Mouse (Mus musculus) heart, postnatal 10 days (tissue): ENCODE results near the gene Gemin7. TPM values are rescaled to one million over a fixed set of nuclear protein-coding genes. Genes with fewer than 3 reads are reported as not detected.
A peak's percentile ranks its signal among the peaks of the same experiment; 100 is the strongest.

Experiments
- DNase-seq, 2 experiments: peaks; one replicate each; pipeline ENCODE4 v3.0.0; 2021
- intact Hi-C: fragments of 180-260 bp; cut with DNase I; formaldehyde crosslinking; loops from one replicate; pipeline ENCODE4 v1.15.1; 2025
- total RNA-seq, 2 experiments: library from RNA; stranded (reverse); gene quantifications; 2 replicates each; pipeline ENCODE4 v1.2.3; 2021

The Gemin7 gene
- total RNA-seq, 2 experiments from 2014 or later: 54.5 to 58.0 TPM

GRCm38 (mm10) chr7:19552443-19552842 is 25.0 kb downstream of the Gemin7 start:
- intact Hi-C loops: no loop called here
- no peak for DNase-seq

DNA sequence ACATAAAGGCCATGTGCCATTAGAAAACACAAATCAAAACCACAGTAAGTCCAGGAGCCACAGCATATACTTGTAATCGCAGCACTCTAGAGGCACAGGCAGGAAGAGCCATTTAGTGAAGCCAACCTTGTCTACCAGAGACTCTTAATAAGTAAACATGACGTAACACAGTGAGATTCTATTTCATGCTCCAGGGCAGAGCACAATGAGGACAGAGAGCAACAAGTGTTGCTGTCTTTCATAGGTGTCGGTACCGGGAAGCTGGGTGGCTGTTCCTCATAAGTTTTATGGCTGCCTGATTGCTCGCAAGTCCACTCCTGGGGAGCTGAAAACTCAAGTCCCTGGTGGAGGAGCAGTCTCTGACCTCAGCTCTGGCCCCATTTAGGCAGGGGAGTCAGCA is 25.8 kb downstream of the Gemin7 start:
- DNase-seq: no peak
- intact Hi-C loops: no loop called here

GRCm38 (mm10) chr7:19549394-19549793 is 28.0 kb downstream of the Gemin7 start:
- intact Hi-C loops: no loop called here
- DNase-seq: no peak

- intact Hi-C loops: no loop called here
- DNase-seq: no peak
These were observed 29.9 kb downstream of the Gemin7 start for GRCm38 (mm10) chr7:19547344-19547969.

- DNase-seq: peak in 1 of 2 experiments; percentile 23
- intact Hi-C loops: no loop called here
These were observed 31.4 kb downstream of the Gemin7 start for GRCm38 (mm10) chr7:19546007-19546406.

- intact Hi-C loops: no loop called here
- DNase-seq: peak; percentile 32 to 50
These were observed 33.8 kb downstream of the Gemin7 start for GRCm38 (mm10) chr7:19543584-19543983.

DNA sequence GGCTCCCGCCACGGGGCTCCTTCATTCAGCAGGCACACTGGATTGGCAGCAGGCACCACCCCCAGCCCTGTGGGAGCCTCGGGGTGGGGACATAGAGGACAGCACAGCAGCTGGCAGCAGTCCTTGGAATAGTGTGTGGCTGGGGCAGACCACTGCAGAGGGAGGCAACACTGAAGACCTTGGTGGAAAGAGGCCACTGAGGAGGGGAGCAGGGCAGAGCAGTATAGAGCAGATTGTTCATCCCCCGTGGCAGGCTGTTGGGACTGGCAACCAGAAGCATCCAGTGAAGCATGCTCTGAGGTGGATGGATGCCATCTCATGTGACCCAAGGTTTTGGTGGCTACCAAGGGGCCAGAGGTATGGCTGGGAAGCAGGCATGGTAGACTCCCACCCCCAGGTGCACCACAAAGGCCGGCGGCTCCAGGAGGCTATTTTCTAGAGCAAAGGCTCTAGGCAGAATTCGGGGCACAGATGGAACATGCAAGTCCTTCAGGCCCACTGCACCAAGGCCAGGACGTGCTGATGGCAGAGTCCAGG is 35.2 kb downstream of the Gemin7 start:
- peak; percentile 40 to 51 for DNase-seq
- intact Hi-C loops: no loop called here

GRCm38 (mm10) chr7:19541681-19542154 is 35.7 kb downstream of the Gemin7 start:
- DNase-seq: no peak
- intact Hi-C loops: no loop called here

- no peak for DNase-seq
- intact Hi-C loops: no loop called here
These were observed 36.4 kb downstream of the Gemin7 start for GRCm38 (mm10) chr7:19540771-19541566.

DNA sequence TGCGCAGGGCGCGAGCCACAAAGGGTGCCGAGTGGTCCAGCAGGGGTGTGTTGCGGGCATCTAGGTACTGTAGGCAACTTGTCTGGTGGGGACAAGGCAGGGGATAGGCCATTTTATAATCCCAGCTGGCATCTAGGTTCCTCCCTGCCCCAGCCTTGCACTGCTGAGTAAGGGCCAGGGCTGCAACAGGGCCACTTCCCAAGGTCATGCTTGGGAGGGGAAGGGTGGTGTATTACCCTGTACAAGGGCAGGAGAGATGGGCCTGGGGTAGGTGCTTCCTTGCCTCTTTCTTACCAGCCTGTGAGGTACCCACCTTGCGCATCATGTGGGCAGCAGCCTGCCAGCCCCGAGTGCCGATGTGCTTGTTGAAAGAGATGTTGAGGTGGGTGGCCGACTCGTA is 42.7 kb downstream of the Gemin7 start:
- intact Hi-C loops: no loop called here
- DNase-seq: no peak

DNA sequence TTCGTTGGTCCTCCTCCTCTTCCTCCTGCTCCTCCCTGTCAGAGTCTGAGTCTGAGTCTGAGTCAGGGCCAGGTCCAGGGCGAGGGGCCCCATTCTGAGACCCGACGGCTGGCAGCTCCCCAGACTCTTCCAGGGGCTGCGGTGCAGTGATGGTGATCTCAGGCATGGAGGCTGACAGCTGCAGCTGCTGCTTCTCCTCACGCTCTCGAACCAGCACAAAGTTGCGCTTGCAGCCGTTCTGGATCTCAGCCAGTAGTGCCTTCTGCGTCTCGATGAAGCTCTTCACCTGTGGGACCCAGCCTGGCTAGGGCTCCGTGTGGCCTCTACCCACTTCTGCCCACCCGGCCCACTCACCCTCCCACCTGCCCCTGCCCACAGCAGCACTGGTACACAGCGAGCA is 45.2 kb downstream of the Gemin7 start:
- intact Hi-C loops: no loop called here
- no peak for DNase-seq

- intact Hi-C loops: no loop called here
- DNase-seq: no peak
These were observed 46.3 kb downstream of the Gemin7 start for GRCm38 (mm10) chr7:19531077-19531476.

DNA sequence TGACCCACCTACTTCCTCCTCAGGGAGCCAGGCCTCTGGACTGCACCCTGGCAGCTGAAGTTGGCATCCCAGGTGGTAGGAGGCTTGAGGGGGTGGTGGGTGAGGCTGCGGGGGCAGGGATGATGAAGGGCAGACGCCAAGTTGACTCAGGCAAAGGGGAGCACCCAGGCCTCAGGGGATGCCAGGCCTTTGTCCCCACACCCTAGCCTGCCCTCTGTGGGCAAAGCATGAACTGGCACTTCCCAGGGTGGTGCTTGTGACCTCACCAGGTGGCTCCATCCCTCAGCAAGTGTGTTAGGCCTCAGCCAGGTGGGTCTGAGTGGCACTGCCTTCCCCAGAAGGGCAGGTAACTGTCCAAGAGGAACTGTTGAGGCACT is 52.3 kb downstream of the Gemin7 start:
- intact Hi-C loops: no loop called here
- no peak for DNase-seq

DNA sequence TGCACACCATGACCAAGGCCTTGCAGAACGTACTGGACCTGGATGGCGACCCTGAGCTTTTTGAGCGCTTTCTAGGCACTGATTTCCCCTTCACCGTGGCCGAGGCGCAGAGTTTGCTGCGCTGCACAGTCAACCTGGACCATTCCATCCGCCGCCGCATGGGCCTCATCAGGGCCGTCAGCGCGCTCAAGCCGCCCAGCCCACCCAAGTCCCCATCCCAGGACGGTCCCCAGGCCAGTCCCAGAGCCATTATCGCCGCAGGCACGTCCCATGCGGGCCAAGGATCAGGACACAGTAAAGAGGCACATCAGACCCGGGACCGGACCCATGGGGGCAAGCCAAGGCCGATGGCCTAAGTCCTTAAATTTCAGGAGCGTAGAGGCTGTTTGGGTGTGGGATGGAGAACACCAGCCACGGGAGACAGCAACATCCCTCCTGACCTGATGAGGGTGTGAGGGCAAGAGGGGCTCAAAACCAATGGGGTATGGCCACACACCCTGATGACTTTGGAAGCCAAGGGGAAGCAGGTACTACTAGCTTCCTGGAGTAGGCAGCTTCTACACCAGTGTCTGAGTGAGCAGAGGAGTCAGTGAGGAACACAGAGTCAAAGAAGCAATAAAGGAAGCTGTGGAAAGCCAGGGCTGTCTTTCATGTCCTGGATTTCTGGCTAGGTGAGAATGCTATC is 52.8 kb downstream of the Gemin7 start:
- intact Hi-C loops: no loop called here
- no peak for DNase-seq

- intact Hi-C loops: no loop called here
- DNase-seq: peak; percentile 69 to 74
These were observed 53.5 kb downstream of the Gemin7 start for GRCm38 (mm10) chr7:19523757-19524419.

DNA sequence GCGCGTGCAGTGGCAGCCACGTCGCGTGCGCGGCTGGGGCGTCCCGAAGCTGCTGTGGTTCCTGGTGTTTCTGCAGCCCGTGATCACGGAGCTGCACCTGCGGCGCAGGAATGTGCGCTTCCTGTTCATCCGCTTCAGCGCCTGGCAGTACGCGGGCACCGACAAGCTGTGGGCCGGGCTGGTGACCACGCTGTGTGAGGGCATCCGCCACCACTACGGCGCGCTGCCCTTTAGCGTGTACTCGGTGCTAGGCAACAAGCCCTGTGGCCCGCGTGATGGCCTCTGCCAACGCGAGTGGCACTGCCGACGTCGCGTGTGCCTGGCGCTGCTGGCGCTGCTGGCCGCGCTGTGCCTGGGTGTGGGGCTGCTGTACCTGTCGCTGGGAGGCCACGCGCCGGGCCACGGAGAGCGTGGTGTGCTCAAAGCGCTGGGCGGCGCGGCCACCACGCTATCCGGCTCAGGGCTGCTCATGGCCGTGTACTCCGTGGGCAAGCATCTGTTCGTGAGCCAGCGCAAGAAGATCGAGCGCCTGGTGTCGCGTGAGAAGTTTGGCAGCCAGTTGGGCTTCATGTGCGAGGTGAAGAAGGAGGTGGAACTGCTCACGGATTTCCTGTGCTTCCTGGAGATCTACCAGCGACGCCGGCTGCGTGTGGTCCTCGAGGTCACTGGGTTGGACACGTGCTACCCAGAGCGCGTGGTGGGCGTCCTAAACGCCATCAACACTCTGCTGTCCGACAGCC is 54.2 kb downstream of the Gemin7 start:
- intact Hi-C loops: no loop called here

DNA sequence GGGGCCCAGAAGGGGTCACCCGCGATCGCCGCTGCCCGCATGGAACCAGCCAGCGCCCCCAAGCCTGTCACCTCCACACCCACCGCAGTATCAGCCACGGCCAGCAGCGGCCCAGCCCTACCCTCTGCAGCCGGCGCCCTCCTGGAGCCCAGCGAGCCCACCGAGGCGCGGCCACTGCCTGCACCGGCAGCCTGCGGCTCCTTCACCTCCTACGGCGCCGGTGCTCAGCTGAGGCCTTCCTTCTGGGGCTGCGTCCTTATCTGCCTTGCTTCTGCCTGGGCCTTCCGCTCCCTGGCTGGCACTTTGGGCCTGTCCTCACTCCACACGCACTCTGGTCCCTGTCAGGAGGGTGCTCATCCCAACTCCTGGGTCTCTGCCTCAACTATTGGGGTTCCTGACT is 57.4 kb downstream of the Gemin7 start:
- intact Hi-C loops: no loop called here
- no peak for DNase-seq

More for the DNA sequence above, 54.2 kb downstream of the Gemin7 start:
- no peak for DNase-seq

GRCm38 (mm10) chr7:19517652-19518365 is 59.6 kb downstream of the Gemin7 start, which contains the start of gene Nkpd1:
Nkpd1 (plus strand) TSS chr7:19517838.
- DNase-seq: no peak

More at GRCm38 (mm10) chr7:19517652-19518365, 59.6 kb downstream of the Gemin7 start, which contains the start of gene Nkpd1:
- intact Hi-C loops: no loop called here
